Mouse (Mus musculus) midbrain, embryonic 16.5 days (tissue): ENCODE measurements at regions not wholly inside any gene's neighbourhood (a gene's known extent, or its start where the extent isn't known, plus 50 kb on each side); places are given as distances from the start of the nearest gene placed in this dataset.

Source experiments
- ATAC-seq: fragments of 200-750 bp; cut with Nextera tagmentation; 2 replicates; pipeline ENCODE4 v1.8.0; 2017; ENCODE audit warnings: moderate TSS enrichment
- H3K27ac ChIP-seq: fragments of 300-500 bp; sonication (generic); 2 replicates; pipeline ENCODE4 v1.5.1; 2014; ENCODE audit warnings: mild to moderate bottlenecking, low read length, mixed read lengths
- H3K27me3 ChIP-seq: fragments of 300-500 bp; sonication (generic); 2 replicates; pipeline ENCODE4 v1.6.1; 2014; ENCODE audit warnings: low read depth, low read length, mixed read lengths; ENCODE audit not compliant: control insufficient read depth, insufficient read depth
- H3K36me3 ChIP-seq: fragments of 300-500 bp; sonication (generic); 2 replicates; pipeline ENCODE4 v1.6.1; 2014; ENCODE audit warnings: mild to moderate bottlenecking, low read length, moderate library complexity, mixed read lengths; ENCODE audit not compliant: control insufficient read depth, insufficient read depth
- H3K4me1 ChIP-seq: fragments of 300-500 bp; sonication (generic); 2 replicates; pipeline ENCODE4 v1.6.1; 2014; ENCODE audit warnings: mild to moderate bottlenecking, low read length, mixed read lengths; ENCODE audit not compliant: control insufficient read depth, insufficient read depth
- H3K4me2 ChIP-seq: fragments of 300-500 bp; sonication (generic); 2 replicates; pipeline ENCODE4 v1.6.1; 2014; ENCODE audit warnings: mild to moderate bottlenecking, low read length, mixed read lengths
- H3K4me3 ChIP-seq: fragments of 300-500 bp; sonication (generic); 2 replicates; pipeline ENCODE4 v1.5.1; 2014; ENCODE audit warnings: low read depth, mild to moderate bottlenecking, low read length, moderate library complexity, mixed read lengths
- H3K9ac ChIP-seq: fragments of 300-500 bp; sonication (generic); 2 replicates; pipeline ENCODE4 v1.6.1; 2014; ENCODE audit warnings: low read depth, low read length, mixed read lengths
- H3K9me3 ChIP-seq: fragments of 300-500 bp; sonication (generic); replicated peaks from 2 replicates; pipeline ENCODE4 v1.6.1; 2014; ENCODE audit warnings: mild to moderate bottlenecking, low read length, mixed read lengths; ENCODE audit not compliant: control insufficient read depth, poor library complexity, severe bottlenecking
- WGBS: fragments of 180-500 bp; shearing (Covaris S2); extraction: QIAGEN DNeasy Blood & Tissue Kit; methylation state at CpG from one replicate; pipeline ENCODE4 v1.1.7; 2014; 5-methylcytosine and 5-hydroxymethylcytosine counted together

- 72% methylated on average over 4 of the region's 4 CpGs for WGBS
- H3K36me3 ChIP-seq: no peaks in the 10 kb centered on the region
- H3K9me3 ChIP-seq: no peaks in the 10 kb centered on the region
- no peaks in the 10 kb centered on the region for H3K27me3 ChIP-seq
- no peak overlapping the region for H3K9ac ChIP-seq
- ATAC-seq: no peak
- H3K4me2 ChIP-seq: no peak overlapping the region
- H3K4me3 ChIP-seq: no peak overlapping the region
- H3K4me1 ChIP-seq: peaks cover 7% of the 10 kb centered on the region
- no peak overlapping the region for H3K27ac ChIP-seq
Measured at GRCm38 (mm10) chr14:99579765-99580266, 281.3 kb downstream of the Klf5 start.

DNA sequence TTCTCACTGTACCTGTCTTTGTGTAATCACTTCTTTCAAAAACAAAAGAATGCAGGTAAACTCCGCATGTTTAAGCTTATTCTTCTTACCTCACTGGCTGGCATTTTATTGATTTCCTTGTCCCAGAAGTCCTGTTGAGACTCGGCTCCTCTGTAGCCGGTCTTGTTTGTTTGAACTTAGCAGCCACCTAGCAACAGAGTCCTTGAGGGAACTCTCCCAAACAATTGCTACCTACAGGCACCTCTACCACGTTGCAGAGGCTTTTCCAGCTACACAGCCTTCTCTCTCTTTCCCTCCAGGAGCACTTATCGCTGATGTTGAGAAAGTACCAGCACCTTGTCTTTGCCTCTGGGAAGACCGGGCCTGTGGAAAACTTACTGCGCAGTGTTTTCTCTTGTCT, 285.7 kb downstream of the Klf5 start:
- Histone ChIP-seq H3K4me1 (peaks cover 6% of the 10 kb centered on the region), H3K27me3 (no peaks in the 10 kb centered on the region), H3K9me3 (no peaks in the 10 kb centered on the region), H3K27ac (no peak overlapping the region), H3K9ac (no peak overlapping the region), H3K4me2 (no peak overlapping the region), H3K36me3 (no peaks in the 10 kb centered on the region), H3K4me3 (no peak overlapping the region)
- 61% methylated on average over 7 of the region's 7 CpGs for WGBS
- ATAC-seq: no peak

GRCm38 (mm10) chr14:99586029-99586428, 287.5 kb downstream of the Klf5 start:
- no peaks in the 10 kb centered on the region for H3K27me3 ChIP-seq
- WGBS: 88% methylated on average over 7 of the region's 7 CpGs
- H3K4me1 ChIP-seq: no peaks in the 10 kb centered on the region
- H3K4me2 ChIP-seq: no peak overlapping the region
- H3K4me3 ChIP-seq: no peak overlapping the region
- H3K9ac ChIP-seq: no peak overlapping the region
- no peaks in the 10 kb centered on the region for H3K36me3 ChIP-seq
- H3K27ac ChIP-seq: no peak overlapping the region
- ATAC-seq: no peak
- H3K9me3 ChIP-seq: no peaks in the 10 kb centered on the region

- Histone ChIP-seq H3K4me3 (no peak overlapping the region), H3K9ac (no peak overlapping the region), H3K4me1 (no peaks in the 10 kb centered on the region), H3K4me2 (no peak overlapping the region), H3K9me3 (no peaks in the 10 kb centered on the region), H3K27me3 (no peaks in the 10 kb centered on the region), H3K36me3 (no peaks in the 10 kb centered on the region), H3K27ac (no peak overlapping the region)
- WGBS: 59% methylated on average over 13 of the region's 13 CpGs
- no peak for ATAC-seq
Measured at GRCm38 (mm10) chr14:99590854-99591470, 292.5 kb downstream of the Klf5 start.

GRCm38 (mm10) chr14:99592922-99593321, 294.4 kb downstream of the Klf5 start:
- H3K36me3 ChIP-seq: no peaks in the 10 kb centered on the region
- no peak for ATAC-seq
- H3K4me3 ChIP-seq: no peak overlapping the region
- H3K4me1 ChIP-seq: no peaks in the 10 kb centered on the region
- 79% methylated on average over 9 of the region's 9 CpGs for WGBS
- no peak overlapping the region for H3K4me2 ChIP-seq
- no peaks in the 10 kb centered on the region for H3K27me3 ChIP-seq
- no peak overlapping the region for H3K9ac ChIP-seq
- H3K27ac ChIP-seq: no peak overlapping the region
- H3K9me3 ChIP-seq: no peaks in the 10 kb centered on the region

DNA sequence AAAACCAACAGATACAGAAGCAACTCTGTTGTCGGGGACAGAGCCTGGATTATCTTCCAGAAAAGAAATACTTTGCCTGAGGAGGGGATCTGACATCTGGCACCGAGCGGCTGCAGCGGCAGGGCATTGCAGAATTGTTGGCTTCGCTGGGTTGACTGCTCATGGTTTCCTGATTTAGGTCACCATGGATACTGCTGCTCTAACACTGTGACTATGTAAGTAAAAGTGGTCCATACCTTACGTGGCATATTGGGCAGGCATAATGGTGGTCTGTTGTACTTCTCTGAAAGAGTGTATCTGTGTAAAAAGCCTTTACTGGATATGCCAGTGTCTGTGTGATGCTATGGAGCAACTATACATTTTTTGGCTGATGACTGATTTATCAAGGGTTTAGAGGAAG, 295.4 kb downstream of the Klf5 start:
- no peak overlapping the region for H3K4me2 ChIP-seq
- no peaks in the 10 kb centered on the region for H3K27me3 ChIP-seq
- no peaks in the 10 kb centered on the region for H3K36me3 ChIP-seq
- no peak overlapping the region for H3K9ac ChIP-seq
- no peaks in the 10 kb centered on the region for H3K9me3 ChIP-seq
- no peak overlapping the region for H3K27ac ChIP-seq
- H3K4me1 ChIP-seq: no peaks in the 10 kb centered on the region
- no peak for ATAC-seq
- 57% methylated on average over 6 of the region's 6 CpGs for WGBS
- no peak overlapping the region for H3K4me3 ChIP-seq

- Histone ChIP-seq H3K4me1 (no peaks in the 10 kb centered on the region), H3K27ac (no peak overlapping the region), H3K4me2 (no peak overlapping the region), H3K27me3 (no peaks in the 10 kb centered on the region), H3K9me3 (no peaks in the 10 kb centered on the region), H3K36me3 (no peaks in the 10 kb centered on the region), H3K9ac (no peak overlapping the region), H3K4me3 (no peak overlapping the region)
- no peak for ATAC-seq
- 84% methylated on average over 5 of the region's 5 CpGs for WGBS
Measured at GRCm38 (mm10) chr14:99601900-99602299, 303.4 kb downstream of the Klf5 start.

- 29% methylated on average over 2 of the region's 2 CpGs for WGBS
- no peaks in the 10 kb centered on the region for H3K27me3 ChIP-seq
Measured at GRCm38 (mm10) chr14:99603257-99603656, 304.8 kb downstream of the Klf5 start.

DNA sequence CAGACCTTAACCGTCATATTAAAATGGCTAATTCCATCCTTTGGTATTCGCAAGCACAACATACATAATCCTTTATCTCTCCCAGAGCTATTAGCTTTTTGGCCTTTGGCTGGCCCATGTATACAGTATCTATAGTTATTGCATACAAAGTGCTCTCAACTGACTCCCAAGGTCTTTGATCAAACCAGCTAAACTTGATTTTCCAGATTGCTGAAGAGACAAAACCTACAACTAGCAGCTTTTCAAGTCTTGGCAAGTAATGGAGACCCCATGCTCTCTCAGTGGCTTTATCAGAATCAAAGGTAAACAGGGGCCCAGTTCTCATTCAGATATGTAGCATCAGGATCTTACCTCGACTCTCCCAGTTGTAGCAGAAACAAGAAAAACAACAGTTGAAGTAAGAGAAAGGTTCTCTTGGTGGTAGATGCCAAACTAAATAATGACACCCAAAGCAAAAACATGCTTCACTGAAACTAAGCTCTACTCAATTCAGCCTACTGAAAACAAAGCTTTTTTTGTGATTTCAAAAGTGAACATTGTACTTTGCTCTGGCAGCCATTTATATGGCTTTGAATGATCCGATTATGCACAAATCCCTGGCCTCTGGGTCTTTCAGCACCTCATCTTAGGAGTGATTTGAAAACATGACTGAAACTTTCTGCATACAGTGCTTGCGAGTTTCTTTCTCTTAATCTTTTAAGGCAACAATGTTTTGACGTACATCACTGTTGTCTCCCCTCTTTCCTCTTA, 307.0 kb downstream of the Klf5 start:
- no peaks in the 10 kb centered on the region for H3K27me3 ChIP-seq
- H3K4me3 ChIP-seq: no peak overlapping the region
- H3K4me1 ChIP-seq: no peaks in the 10 kb centered on the region
- no peak overlapping the region for H3K27ac ChIP-seq
- no peak for ATAC-seq
- H3K36me3 ChIP-seq: no peaks in the 10 kb centered on the region
- no peak overlapping the region for H3K4me2 ChIP-seq
- 64% methylated on average over 6 of the region's 6 CpGs for WGBS
- no peaks in the 10 kb centered on the region for H3K9me3 ChIP-seq
- H3K9ac ChIP-seq: no peak overlapping the region

More at GRCm38 (mm10) chr14:99603257-99603656, 304.8 kb downstream of the Klf5 start:
- no peak overlapping the region for H3K4me2 ChIP-seq
- no peaks in the 10 kb centered on the region for H3K4me1 ChIP-seq
- no peak overlapping the region for H3K27ac ChIP-seq
- no peak overlapping the region for H3K4me3 ChIP-seq
- H3K9me3 ChIP-seq: no peaks in the 10 kb centered on the region
- H3K36me3 ChIP-seq: no peaks in the 10 kb centered on the region
- no peak for ATAC-seq
- H3K9ac ChIP-seq: no peak overlapping the region
